Mouse (Mus musculus) midbrain, embryonic 15.5 days (tissue): ENCODE measurements around the gene Slco6d1. TPM values are rescaled to one million over a fixed set of nuclear protein-coding genes. Genes with fewer than 3 reads are reported as not detected.
"Not testable (repeated sequence)": the region's sequence is repeated elsewhere in the genome, so short reads cannot be mapped to it uniquely, and the experiment has no call there.

Experiments
- ATAC-seq: fragments of 200-750 bp; cut with Nextera tagmentation; replicated peaks from 2 replicates; pipeline ENCODE4 v1.8.0; 2017; ENCODE audit warnings: moderate TSS enrichment
- H3K27ac ChIP-seq: fragments of 300-500 bp; sonication (generic); 2 replicates; pipeline ENCODE4 v1.5.1; 2015; ENCODE audit warnings: mild to moderate bottlenecking, inconsistent platforms
- H3K27me3 ChIP-seq: fragments of 300-500 bp; sonication (generic); replicated peaks from 2 replicates; pipeline ENCODE4 v1.6.1; 2015; ENCODE audit warnings: inconsistent platforms
- H3K36me3 ChIP-seq: fragments of 300-500 bp; sonication (generic); replicated peaks from 2 replicates; pipeline ENCODE4 v1.6.1; 2015; ENCODE audit warnings: inconsistent platforms
- H3K4me1 ChIP-seq: fragments of 300-500 bp; sonication (generic); 2 replicates; pipeline ENCODE4 v1.6.1; 2015; ENCODE audit warnings: inconsistent platforms
- H3K4me2 ChIP-seq: fragments of 300-500 bp; sonication (generic); 2 replicates; pipeline ENCODE4 v1.6.1; 2015; ENCODE audit warnings: inconsistent platforms, mild to moderate bottlenecking, moderate library complexity
- H3K4me3 ChIP-seq: fragments of 300-500 bp; sonication (generic); 2 replicates; pipeline ENCODE4 v1.5.1; 2015; ENCODE audit warnings: mild to moderate bottlenecking, inconsistent platforms
- H3K9ac ChIP-seq: fragments of 300-500 bp; sonication (generic); 2 replicates; pipeline ENCODE4 v1.6.1; 2015; ENCODE audit warnings: mild to moderate bottlenecking, inconsistent platforms
- H3K9me3 ChIP-seq: fragments of 300-500 bp; sonication (generic); 2 replicates; pipeline ENCODE4 v1.6.1; 2016; ENCODE audit warnings: inconsistent platforms
- WGBS: fragments of 180-500 bp; shearing (Covaris S2); methylation state at CpG from one replicate; pipeline ENCODE4 v1.1.7; 2015; ENCODE audit warnings: mixed read lengths; 5-methylcytosine and 5-hydroxymethylcytosine counted together
- polyA plus RNA-seq: library from polyadenylated mRNA; unstranded; fragments of >200 nt; fragmentation: Nextera tagmentation; extraction: Ambion mirVana; gene quantifications from 2 replicates; pipeline ENCODE4 v1.2.1, GENCODE M21; 2015

Gene Slco6d1
- polyA plus RNA-seq, result not detected in 2 replicates

DNA sequence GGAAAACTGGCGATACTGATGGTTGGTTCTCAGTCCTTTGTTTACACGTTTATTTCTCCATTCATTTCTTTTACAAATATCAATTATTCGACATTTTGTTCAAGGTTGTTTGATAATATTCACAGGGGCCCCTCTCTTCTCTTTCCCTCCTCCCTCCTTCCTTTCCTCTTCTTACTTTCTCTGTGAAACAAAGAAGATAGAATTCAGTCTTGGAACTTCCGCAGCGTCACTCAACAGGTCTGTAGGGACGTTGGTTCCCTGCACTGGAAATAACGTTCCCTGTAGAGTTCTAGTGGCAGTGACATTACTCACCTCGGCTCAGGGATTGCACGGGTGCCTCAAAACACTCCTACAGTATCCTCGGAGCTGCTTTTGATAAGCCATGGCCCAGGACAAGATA is at the start of gene Slco6d1:
TSS of gene Slco6d1 (plus strand) at position 301 of the 400 bp plus-strand sequence.
- Histone ChIP-seq H3K9ac (no peak within 1 kb of the TSS), H3K4me3 (no peak within 1 kb of the TSS), H3K27ac (no peak within 1 kb of the TSS), H3K36me3 (no peaks in the 10 kb centered on the region), H3K27me3 (no peaks in the 10 kb centered on the region), H3K9me3 (no peaks in the 10 kb centered on the region), H3K4me2 (no peak within 1 kb of the TSS), H3K4me1 (no peaks in the 10 kb centered on the region)
- ATAC-seq, result no peak
- 90% methylated on average over 10 of the region's 10 CpGs for WGBS

DNA sequence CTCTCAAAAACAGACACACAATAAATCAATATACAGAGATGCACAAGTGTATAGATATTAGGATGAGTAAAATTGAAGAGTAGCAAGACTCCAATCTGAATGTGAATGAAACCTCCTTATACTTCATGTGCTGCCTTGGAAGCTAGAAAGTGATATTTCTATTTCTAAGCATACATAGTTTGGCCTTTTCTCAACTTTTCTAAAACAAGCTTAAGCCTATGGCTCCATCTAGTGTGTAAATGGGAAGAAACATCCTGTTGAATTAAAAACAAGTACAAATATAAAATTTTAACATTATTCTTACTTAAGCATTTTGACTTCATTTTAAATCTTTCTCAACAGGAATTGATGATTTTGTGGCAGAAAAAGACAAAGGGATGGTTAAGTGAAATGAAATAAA is 28.9 kb upstream of the Slco6d1 start:
- no peaks in the 10 kb centered on the region for H3K4me1 ChIP-seq
- no peaks in the 10 kb centered on the region for H3K9me3 ChIP-seq
- H3K36me3 ChIP-seq, result no peaks in the 10 kb centered on the region
- peak; percentile 30; the same call in 1 of the 2 replicates for ATAC-seq
- H3K27me3 ChIP-seq, result no peaks in the 10 kb centered on the region
- no peak overlapping the region for H3K4me3 ChIP-seq
- H3K9ac ChIP-seq, result no peak overlapping the region
- H3K4me2 ChIP-seq, result no peak overlapping the region
- no peak overlapping the region for H3K27ac ChIP-seq

DNA sequence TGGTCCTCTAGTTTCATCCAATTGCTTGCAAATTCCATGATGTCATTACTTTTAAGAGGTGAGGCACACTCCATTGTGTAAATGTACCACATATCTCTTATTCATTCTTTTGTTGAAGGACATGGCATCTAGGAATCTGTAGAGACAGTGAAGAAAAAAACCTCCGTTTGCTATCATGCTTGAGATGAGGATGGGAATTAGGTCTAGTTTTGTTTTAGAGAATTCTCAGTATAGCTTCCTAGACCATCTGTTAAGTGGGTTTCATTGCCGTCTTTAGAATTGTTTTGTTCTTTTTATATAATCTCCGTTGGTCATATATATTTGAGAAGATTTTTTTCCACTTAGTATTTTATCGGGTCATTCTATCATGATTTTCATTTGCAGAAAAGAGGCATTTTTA is 27.0 kb downstream of the Slco6d1 start:
- H3K27me3 ChIP-seq, result no peaks in the 10 kb centered on the region
- ATAC-seq, result no peak
- no peak overlapping the region for H3K4me2 ChIP-seq
- H3K36me3 ChIP-seq, result no peaks in the 10 kb centered on the region
- H3K27ac ChIP-seq, result no peak overlapping the region
- no peaks in the 10 kb centered on the region for H3K9me3 ChIP-seq
- no peak overlapping the region for H3K9ac ChIP-seq
- H3K4me3 ChIP-seq, result no peak overlapping the region
- no peaks in the 10 kb centered on the region for H3K4me1 ChIP-seq
- 84% methylated on average over 4 of the region's 4 CpGs for WGBS

GRCm38 (mm10) chr1:98459224-98459623 is 38.3 kb downstream of the Slco6d1 start:
- ATAC-seq, H3K36me3 ChIP-seq, H3K9ac ChIP-seq, H3K9me3 ChIP-seq, H3K27me3 ChIP-seq, H3K4me3 ChIP-seq, H3K4me2 ChIP-seq, H3K27ac ChIP-seq, H3K4me1 ChIP-seq: not testable (repeated sequence)
- 88% methylated on average over 8 of the region's 8 CpGs for WGBS

- not testable (repeated sequence) for H3K9me3 ChIP-seq, H3K4me1 ChIP-seq, H3K9ac ChIP-seq, H3K4me3 ChIP-seq, H3K27me3 ChIP-seq, ATAC-seq, H3K27ac ChIP-seq, H3K36me3 ChIP-seq, H3K4me2 ChIP-seq
- WGBS, result 56% methylated on average over 1 of the region's 1 CpGs
These were observed 55.5 kb downstream of the Slco6d1 start for GRCm38 (mm10) chr1:98476381-98476780.

DNA sequence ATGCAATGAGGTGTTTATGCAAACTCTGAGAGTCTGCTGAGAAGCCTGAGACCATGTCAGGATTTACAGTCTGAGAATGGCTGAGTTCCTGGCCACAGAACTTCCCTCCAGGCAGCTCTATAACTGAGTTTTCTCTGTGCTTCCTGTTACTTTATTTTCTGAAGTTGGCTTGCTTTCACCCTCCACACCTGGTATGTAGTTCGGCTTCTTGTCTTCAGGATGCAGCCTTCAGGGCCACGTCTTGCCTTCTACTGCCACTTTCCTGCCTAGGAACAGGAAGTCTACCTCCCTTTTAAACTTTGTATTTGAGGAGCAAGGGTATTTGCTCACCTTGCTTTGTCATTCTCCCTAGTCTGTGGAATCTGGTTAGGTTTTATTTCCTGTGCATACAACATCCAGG is 58.3 kb downstream of the Slco6d1 start:
- no peak for ATAC-seq
- no peaks in the 10 kb centered on the region for H3K4me1 ChIP-seq
- H3K9me3 ChIP-seq, result no peaks in the 10 kb centered on the region
- WGBS, result 87% methylated on average over 2 of the region's 2 CpGs
- H3K36me3 ChIP-seq, result no peaks in the 10 kb centered on the region
- H3K4me2 ChIP-seq, result no peak overlapping the region
- no peak overlapping the region for H3K9ac ChIP-seq
- no peak overlapping the region for H3K4me3 ChIP-seq
- H3K27me3 ChIP-seq, result no peaks in the 10 kb centered on the region
- H3K27ac ChIP-seq, result no peak overlapping the region

GRCm38 (mm10) chr1:98505982-98506381 is 85.1 kb downstream of the Slco6d1 start:
- H3K4me1 ChIP-seq, result no peaks in the 10 kb centered on the region

GRCm38 (mm10) chr1:98522977-98523376 is 102.1 kb downstream of the Slco6d1 start:
- H3K4me1 ChIP-seq, result no peaks in the 10 kb centered on the region
- H3K27me3 ChIP-seq, result no peaks in the 10 kb centered on the region
- H3K4me2 ChIP-seq, result no peak overlapping the region
- no peaks in the 10 kb centered on the region for H3K9me3 ChIP-seq
- H3K4me3 ChIP-seq, result no peak overlapping the region
- 83% methylated on average over 2 of the region's 2 CpGs for WGBS
- ATAC-seq, result no peak; the same call in 1 of the 2 replicates
- H3K36me3 ChIP-seq, result no peaks in the 10 kb centered on the region
- H3K27ac ChIP-seq, result no peak overlapping the region
- no peak overlapping the region for H3K9ac ChIP-seq

More at GRCm38 (mm10) chr1:98505982-98506381, 85.1 kb downstream of the Slco6d1 start:
- Histone ChIP-seq H3K27me3 (no peaks in the 10 kb centered on the region), H3K27ac (no peak overlapping the region), H3K4me2 (no peak overlapping the region), H3K4me3 (no peak overlapping the region), H3K36me3 (no peaks in the 10 kb centered on the region), H3K9me3 (no peaks in the 10 kb centered on the region), H3K9ac (no peak overlapping the region)
- 89% methylated on average over 2 of the region's 2 CpGs for WGBS
- no peak for ATAC-seq

DNA sequence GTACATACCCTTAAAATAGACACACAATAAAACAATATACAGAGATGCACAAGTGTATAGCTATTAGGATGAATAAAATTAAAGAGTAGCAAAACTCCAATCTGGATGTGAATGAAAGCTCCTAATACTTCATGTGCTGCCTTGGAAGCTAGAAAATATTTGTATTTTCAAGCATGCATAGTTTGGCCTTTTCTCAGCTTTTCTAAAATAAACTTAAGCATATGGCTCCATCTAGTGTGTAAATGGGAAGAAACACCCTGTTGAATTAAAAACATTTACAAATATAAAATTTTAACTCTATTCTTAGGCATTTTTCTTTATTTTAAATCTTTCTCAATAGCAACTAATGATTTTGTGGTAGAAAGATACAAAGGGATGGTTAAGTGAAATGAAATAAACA is 102.6 kb downstream of the Slco6d1 start:
- H3K36me3 ChIP-seq, result no peaks in the 10 kb centered on the region
- no peaks in the 10 kb centered on the region for H3K9me3 ChIP-seq
- ATAC-seq, result peak; percentile 63
- no peak overlapping the region for H3K4me2 ChIP-seq
- no peak overlapping the region for H3K27ac ChIP-seq
- H3K4me3 ChIP-seq, result no peak overlapping the region
- H3K27me3 ChIP-seq, result no peaks in the 10 kb centered on the region
- H3K9ac ChIP-seq, result no peak overlapping the region
- H3K4me1 ChIP-seq, result no peaks in the 10 kb centered on the region

- H3K4me2 ChIP-seq, ATAC-seq, H3K27ac ChIP-seq, H3K27me3 ChIP-seq, H3K9ac ChIP-seq, H3K4me3 ChIP-seq, H3K4me1 ChIP-seq, H3K36me3 ChIP-seq, H3K9me3 ChIP-seq: not testable (repeated sequence)
- WGBS, result 96% methylated on average over 2 of the region's 2 CpGs
These were observed 107.4 kb downstream of the Slco6d1 start for GRCm38 (mm10) chr1:98528368-98528767.

GRCm38 (mm10) chr1:98545372-98545771 is 124.4 kb downstream of the Slco6d1 start:
- no peaks in the 10 kb centered on the region for H3K9me3 ChIP-seq
- no peaks in the 10 kb centered on the region for H3K4me1 ChIP-seq
- WGBS, result 74% methylated on average over 2 of the region's 2 CpGs
- ATAC-seq, result no peak
- H3K36me3 ChIP-seq, result no peaks in the 10 kb centered on the region
- no peak overlapping the region for H3K27ac ChIP-seq
- H3K9ac ChIP-seq, result no peak overlapping the region
- H3K4me3 ChIP-seq, result no peak overlapping the region
- H3K27me3 ChIP-seq, result no peaks in the 10 kb centered on the region
- no peak overlapping the region for H3K4me2 ChIP-seq

DNA sequence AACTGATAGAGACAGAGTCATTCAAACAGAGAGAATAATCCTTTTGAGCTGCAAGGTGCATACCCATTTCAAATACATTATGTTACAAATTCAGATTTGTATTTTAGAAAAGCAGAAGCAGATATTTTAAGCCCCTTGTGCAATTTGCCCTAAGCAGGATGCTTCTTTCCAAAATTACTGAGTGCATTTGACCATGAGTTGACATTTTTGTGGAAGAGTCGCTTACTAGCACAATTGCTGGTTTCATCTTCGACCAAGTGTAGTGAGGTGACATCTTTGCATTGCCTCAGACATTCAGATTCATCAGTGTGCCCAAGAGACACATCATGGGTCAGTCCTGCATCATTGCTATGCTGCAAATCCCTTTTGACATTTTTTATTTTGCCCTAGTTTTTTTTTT is 133.5 kb downstream of the Slco6d1 start:
- H3K9me3 ChIP-seq, result no peaks in the 10 kb centered on the region
- no peak overlapping the region for H3K9ac ChIP-seq
- WGBS, result 88% methylated on average over 2 of the region's 2 CpGs
- no peaks in the 10 kb centered on the region for H3K36me3 ChIP-seq
- H3K27ac ChIP-seq, result no peak overlapping the region
- ATAC-seq, result no peak
- H3K4me1 ChIP-seq, result no peaks in the 10 kb centered on the region
- H3K4me2 ChIP-seq, result no peak overlapping the region
- H3K27me3 ChIP-seq, result no peaks in the 10 kb centered on the region
- no peak overlapping the region for H3K4me3 ChIP-seq

DNA sequence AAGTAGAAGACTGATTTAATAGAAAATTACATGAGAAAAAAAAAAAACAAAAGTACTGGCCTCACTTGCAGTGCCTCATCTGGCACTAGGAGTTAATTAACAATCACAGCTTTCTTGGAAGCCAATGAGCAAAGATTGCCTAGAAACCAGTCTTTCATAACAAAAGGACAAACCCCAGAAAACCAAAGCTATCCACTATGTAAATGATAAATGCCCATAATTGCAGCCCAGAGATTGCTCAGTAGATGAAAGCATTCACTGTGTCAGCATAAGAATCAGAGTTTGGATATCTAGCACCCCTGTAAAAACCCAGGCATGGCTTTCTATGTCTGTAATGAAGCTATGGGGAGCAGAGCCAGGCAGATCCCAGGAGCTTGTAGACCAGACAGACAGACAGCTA is 144.8 kb downstream of the Slco6d1 start:
- Histone ChIP-seq H3K4me3 (no peak overlapping the region), H3K9me3 (no peaks in the 10 kb centered on the region), H3K4me2 (no peak overlapping the region), H3K9ac (no peak overlapping the region), H3K27ac (no peak overlapping the region), H3K27me3 (no peaks in the 10 kb centered on the region), H3K36me3 (no peaks in the 10 kb centered on the region), H3K4me1 (no peaks in the 10 kb centered on the region)
- no peak for ATAC-seq
